Mouse (Mus musculus): Measurements from ENCODE around the gene Arhgef19. TPM values are rescaled to one million over a fixed set of nuclear protein-coding genes. Genes with fewer than 3 reads are reported as not detected.

The Arhgef19 gene
- polyA plus RNA-seq (2016; fragmentation: Nextera tagmentation; extraction: Ambion mirVana), result 2.6 and 3.1 TPM in 2 replicates

- peak within 1 kb of the TSS; percentile 82 for H3K4me2 ChIP-seq
- ATAC-seq (ENCODE audit: insufficient number of reproducible peaks, low FRiP score), result peak; percentile 91
- no peaks in the 10 kb centered on the region for H3K9me3 ChIP-seq (replicated peaks)
- H3K9ac ChIP-seq, result peak within 1 kb of the TSS; percentile 47
- peaks cover 35% of the 10 kb centered on the region for H3K4me1 ChIP-seq (replicated peaks)
- H3K27ac ChIP-seq (ENCODE audit: poor library complexity, severe bottlenecking), result no peak within 1 kb of the TSS
- no peaks in the 10 kb centered on the region for H3K36me3 ChIP-seq
- peak within 1 kb of the TSS; percentile 44 for H3K4me3 ChIP-seq
- peaks cover 80% of the 10 kb centered on the region for H3K27me3 ChIP-seq (replicated peaks)
- 1% methylated on average over 31 of the region's 31 CpGs for WGBS
Observed at GRCm38 (mm10) chr4:141239388-141240125, at the start of gene Arhgef19. Gene Arhgef19 (plus strand): TSS chr4:141239499.

GRCm38 (mm10) chr4:141191294-141191693 is 48.0 kb upstream of the Arhgef19 start:
- ATAC-seq (ENCODE audit: insufficient number of reproducible peaks, low FRiP score), result no peak
- Histone ChIP-seq H3K9ac (no peak overlapping the region), H3K27me3 (replicated peaks) (no peaks in the 10 kb centered on the region), H3K36me3 (peaks cover 45% of the 10 kb centered on the region), H3K9me3 (replicated peaks) (no peaks in the 10 kb centered on the region), H3K4me1 (replicated peaks) (peaks cover 13% of the 10 kb centered on the region), H3K4me3 (no peak overlapping the region), H3K4me2 (no peak overlapping the region), H3K27ac (ENCODE audit: poor library complexity, severe bottlenecking) (no peak overlapping the region)
- 90% methylated on average over 7 of the region's 7 CpGs for WGBS

- Histone ChIP-seq H3K9ac (no peak overlapping the region), H3K4me1 (replicated peaks) (no peaks in the 10 kb centered on the region), H3K9me3 (replicated peaks) (0 out of 2 replicates have a peak, but pooled peaks cover 3% of the 10 kb centered on the region), H3K27me3 (replicated peaks) (no peaks in the 10 kb centered on the region), H3K4me3 (no peak overlapping the region), H3K27ac (ENCODE audit: poor library complexity, severe bottlenecking) (no peak overlapping the region), H3K36me3 (peaks cover 75% of the 10 kb centered on the region), H3K4me2 (no peak overlapping the region)
- no peak for ATAC-seq (ENCODE audit: insufficient number of reproducible peaks, low FRiP score)
- WGBS, result 94% methylated on average over 6 of the region's 6 CpGs
Observed at GRCm38 (mm10) chr4:141194553-141194952, 44.7 kb upstream of the Arhgef19 start.

- Histone ChIP-seq H3K9me3 (replicated peaks) (0 out of 2 replicates have a peak, but pooled peaks cover 3% of the 10 kb centered on the region), H3K9ac (no peak overlapping the region), H3K4me1 (replicated peaks) (peaks cover 8% of the 10 kb centered on the region; the same call in 1 of the 2 replicates), H3K4me2 (no peak overlapping the region), H3K27ac (ENCODE audit: poor library complexity, severe bottlenecking) (no peak overlapping the region), H3K27me3 (replicated peaks) (no peaks in the 10 kb centered on the region), H3K36me3 (peaks cover 81% of the 10 kb centered on the region), H3K4me3 (no peak overlapping the region)
- no peak for ATAC-seq (ENCODE audit: insufficient number of reproducible peaks, low FRiP score)
- WGBS, result 91% methylated on average over 13 of the region's 13 CpGs
Observed at GRCm38 (mm10) chr4:141196981-141197685, 42.2 kb upstream of the Arhgef19 start.

- Histone ChIP-seq H3K36me3 (peaks cover 84% of the 10 kb centered on the region), H3K4me1 (replicated peaks) (peaks cover 8% of the 10 kb centered on the region; the same call in 1 of the 2 replicates), H3K27me3 (replicated peaks) (no peaks in the 10 kb centered on the region), H3K9ac (no peak overlapping the region), H3K4me3 (no peak overlapping the region), H3K27ac (ENCODE audit: poor library complexity, severe bottlenecking) (no peak overlapping the region), H3K4me2 (no peak overlapping the region), H3K9me3 (replicated peaks) (0 out of 2 replicates have a peak, but pooled peaks cover 3% of the 10 kb centered on the region)
- 96% methylated on average over 9 of the region's 13 CpGs for WGBS
- no peak for ATAC-seq (ENCODE audit: insufficient number of reproducible peaks, low FRiP score)
Observed at GRCm38 (mm10) chr4:141197686-141198035, 41.6 kb upstream of the Arhgef19 start.

GRCm38 (mm10) chr4:141200906-141201305 is 38.4 kb upstream of the Arhgef19 start:
- H3K4me1 ChIP-seq (replicated peaks), result peaks cover 17% of the 10 kb centered on the region
- peaks cover 77% of the 10 kb centered on the region for H3K36me3 ChIP-seq
- H3K27ac ChIP-seq (ENCODE audit: poor library complexity, severe bottlenecking), result peak overlapping the region; percentile 20; the same call in 1 of the 2 replicates
- no peak overlapping the region for H3K4me2 ChIP-seq
- H3K4me3 ChIP-seq, result no peak overlapping the region
- no peak for ATAC-seq (ENCODE audit: insufficient number of reproducible peaks, low FRiP score)
- WGBS, result 62% methylated on average over 11 of the region's 11 CpGs
- no peaks in the 10 kb centered on the region for H3K27me3 ChIP-seq (replicated peaks)
- H3K9ac ChIP-seq, result no peak overlapping the region
- H3K9me3 ChIP-seq (replicated peaks), result 0 out of 2 replicates have a peak, but pooled peaks cover 3% of the 10 kb centered on the region

GRCm38 (mm10) chr4:141202192-141202591 is 37.1 kb upstream of the Arhgef19 start:
- Histone ChIP-seq H3K4me1 (replicated peaks) (peaks cover 17% of the 10 kb centered on the region), H3K9me3 (replicated peaks) (0 out of 2 replicates have a peak, but pooled peaks cover 3% of the 10 kb centered on the region), H3K4me2 (no peak overlapping the region), H3K27me3 (replicated peaks) (no peaks in the 10 kb centered on the region), H3K27ac (ENCODE audit: poor library complexity, severe bottlenecking) (no peak overlapping the region), H3K9ac (no peak overlapping the region), H3K4me3 (no peak overlapping the region), H3K36me3 (peaks cover 65% of the 10 kb centered on the region)
- no peak for ATAC-seq (ENCODE audit: insufficient number of reproducible peaks, low FRiP score)
- WGBS, result 77% methylated on average over 6 of the region's 6 CpGs

- peak; percentile 29; the same call in 1 of the 2 replicates for ATAC-seq (ENCODE audit: insufficient number of reproducible peaks, low FRiP score)
- no peak overlapping the region for H3K27ac ChIP-seq (ENCODE audit: poor library complexity, severe bottlenecking)
- H3K4me2 ChIP-seq, result no peak overlapping the region
- H3K4me3 ChIP-seq, result no peak overlapping the region
- H3K36me3 ChIP-seq, result peaks cover 42% of the 10 kb centered on the region
- no peaks in the 10 kb centered on the region for H3K27me3 ChIP-seq (replicated peaks)
- no peak overlapping the region for H3K9ac ChIP-seq
- no peaks in the 10 kb centered on the region for H3K9me3 ChIP-seq (replicated peaks)
- 43% methylated on average over 4 of the region's 4 CpGs for WGBS
- peaks cover 17% of the 10 kb centered on the region for H3K4me1 ChIP-seq (replicated peaks)
Observed at GRCm38 (mm10) chr4:141204580-141205061, 34.7 kb upstream of the Arhgef19 start.

GRCm38 (mm10) chr4:141207081-141207480 is 32.2 kb upstream of the Arhgef19 start:
- no peak for ATAC-seq (ENCODE audit: insufficient number of reproducible peaks, low FRiP score)
- Histone ChIP-seq H3K9ac (no peak overlapping the region), H3K9me3 (replicated peaks) (no peaks in the 10 kb centered on the region), H3K36me3 (peaks cover 22% of the 10 kb centered on the region), H3K27me3 (replicated peaks) (no peaks in the 10 kb centered on the region), H3K27ac (ENCODE audit: poor library complexity, severe bottlenecking) (no peak overlapping the region), H3K4me3 (no peak overlapping the region), H3K4me1 (replicated peaks) (peaks cover 9% of the 10 kb centered on the region), H3K4me2 (no peak overlapping the region)
- whole genome bisulfite sequencing, result 90% methylated on average over 5 of the region's 5 CpGs

GRCm38 (mm10) chr4:141210524-141211219 is 28.6 kb upstream of the Arhgef19 start:
- H3K36me3 ChIP-seq, result no peaks in the 10 kb centered on the region
- peak overlapping the region; percentile 36 for H3K4me3 ChIP-seq
- peaks cover 15% of the 10 kb centered on the region for H3K4me1 ChIP-seq (replicated peaks)
- H3K27ac ChIP-seq (ENCODE audit: poor library complexity, severe bottlenecking), result peak overlapping the region; percentile 62
- H3K9me3 ChIP-seq (replicated peaks), result no peaks in the 10 kb centered on the region
- peak overlapping the region; percentile 47; the same call in 1 of the 2 replicates for H3K9ac ChIP-seq
- peak overlapping the region; percentile 62 for H3K4me2 ChIP-seq
- 75% methylated on average over 14 of the region's 14 CpGs for WGBS
- no peaks in the 10 kb centered on the region for H3K27me3 ChIP-seq (replicated peaks)
- no peak for ATAC-seq (ENCODE audit: insufficient number of reproducible peaks, low FRiP score)

GRCm38 (mm10) chr4:141211646-141212045 is 27.7 kb upstream of the Arhgef19 start:
- Histone ChIP-seq H3K27me3 (replicated peaks) (no peaks in the 10 kb centered on the region), H3K27ac (ENCODE audit: poor library complexity, severe bottlenecking) (no peak overlapping the region), H3K4me2 (no peak overlapping the region), H3K9me3 (replicated peaks) (no peaks in the 10 kb centered on the region), H3K36me3 (no peaks in the 10 kb centered on the region), H3K4me1 (replicated peaks) (peaks cover 15% of the 10 kb centered on the region), H3K4me3 (no peak overlapping the region), H3K9ac (no peak overlapping the region)
- no peak for ATAC-seq (ENCODE audit: insufficient number of reproducible peaks, low FRiP score)
- WGBS, result 91% methylated on average over 4 of the region's 4 CpGs

Measured in heart, embryonic 12.5 days (tissue).